Mouse (Mus musculus): ENCODE results near the gene Mesd. TPM values are rescaled to one million over a fixed set of nuclear protein-coding genes. Genes with fewer than 3 reads are reported as not detected.

The Mesd gene
- polyA plus RNA-seq, 1 experiment from 2014 or later = 104 TPM

GRCm38 (mm10) chr7:83868200-83868599 lies 16.1 kb upstream of the Mesd start:
- Histone ChIP-seq H3K9ac (replicated peaks; ENCODE audit: low read length) (no peak overlapping the region), H3K9me3 (replicated peaks; ENCODE audit: control insufficient read depth, low read length) (no peaks in the 10 kb centered on the region), H3K36me3 (replicated peaks; ENCODE audit: control insufficient read depth, insufficient read depth, low read depth, low read length) (no peaks in the 10 kb centered on the region), H3K4me1 (ENCODE audit: control insufficient read depth, insufficient read depth, low read length) (no peaks in the 10 kb centered on the region), H3K27me3 (ENCODE audit: control insufficient read depth, insufficient read depth, low read length) (no peaks in the 10 kb centered on the region), H3K4me3 (ENCODE audit: low read depth, low read length) (no peak overlapping the region), H3K4me2 (ENCODE audit: low read depth, low read length) (no peak overlapping the region), H3K27ac (replicated peaks; ENCODE audit: low read depth, low read length) (no peak overlapping the region)
- no peak for DNase-seq (ENCODE audit: low spot score)
- WGBS = 82% methylated on average over 3 of the region's 3 CpGs
- ATAC-seq (replicated peaks; ENCODE audit: insufficient number of reproducible peaks, low FRiP score, low TSS enrichment, low read depth) = no peak

- no peak for ATAC-seq (replicated peaks; ENCODE audit: insufficient number of reproducible peaks, low FRiP score, low TSS enrichment, low read depth)
These were observed 14.3 kb upstream of the Mesd start for GRCm38 (mm10) chr7:83869839-83870543.

GRCm38 (mm10) chr7:83877088-83877487 lies 7.2 kb upstream of the Mesd start:
- H3K4me3 ChIP-seq (ENCODE audit: low read depth, low read length) = no peak overlapping the region
- no peaks in the 10 kb centered on the region for H3K27me3 ChIP-seq (ENCODE audit: control insufficient read depth, insufficient read depth, low read length)
- H3K4me1 ChIP-seq (ENCODE audit: control insufficient read depth, insufficient read depth, low read length) = peaks cover 7% of the 10 kb centered on the region; the same call in 1 of the 2 replicates
- ATAC-seq (replicated peaks; ENCODE audit: insufficient number of reproducible peaks, low FRiP score, low TSS enrichment, low read depth) = no peak
- 73% methylated on average over 3 of the region's 3 CpGs for WGBS
- no peak overlapping the region for H3K4me2 ChIP-seq (ENCODE audit: low read depth, low read length)
- no peak for DNase-seq (ENCODE audit: low spot score)
- H3K9ac ChIP-seq (replicated peaks; ENCODE audit: low read length) = no peak overlapping the region
- H3K36me3 ChIP-seq (replicated peaks; ENCODE audit: control insufficient read depth, insufficient read depth, low read depth, low read length) = no peaks in the 10 kb centered on the region
- H3K9me3 ChIP-seq (replicated peaks; ENCODE audit: control insufficient read depth, low read length) = no peaks in the 10 kb centered on the region
- no peak overlapping the region for H3K27ac ChIP-seq (replicated peaks; ENCODE audit: low read depth, low read length)

More at GRCm38 (mm10) chr7:83869839-83870543, 14.3 kb upstream of the Mesd start:
- Histone ChIP-seq H3K36me3 (replicated peaks; ENCODE audit: control insufficient read depth, insufficient read depth, low read depth, low read length) (no peaks in the 10 kb centered on the region), H3K4me2 (ENCODE audit: low read depth, low read length) (no peak overlapping the region), H3K27ac (replicated peaks; ENCODE audit: low read depth, low read length) (no peak overlapping the region), H3K9ac (replicated peaks; ENCODE audit: low read length) (no peak overlapping the region), H3K4me1 (ENCODE audit: control insufficient read depth, insufficient read depth, low read length) (no peaks in the 10 kb centered on the region), H3K9me3 (replicated peaks; ENCODE audit: control insufficient read depth, low read length) (no peaks in the 10 kb centered on the region), H3K27me3 (ENCODE audit: control insufficient read depth, insufficient read depth, low read length) (no peaks in the 10 kb centered on the region), H3K4me3 (ENCODE audit: low read depth, low read length) (no peak overlapping the region)
- 38% methylated on average over 5 of the region's 5 CpGs for WGBS
- DNase-seq (ENCODE audit: low spot score) = no peak

GRCm38 (mm10) chr7:83878676-83879448 lies 5.4 kb upstream of the Mesd start:
- DNase-seq (ENCODE audit: low spot score) = peak; percentile 39
- H3K4me1 ChIP-seq (ENCODE audit: control insufficient read depth, insufficient read depth, low read length) = peaks cover 12% of the 10 kb centered on the region

GRCm38 (mm10) chr7:83882150-83882632 lies 2.1 kb upstream of the Mesd start:
- Histone ChIP-seq H3K27ac (replicated peaks; ENCODE audit: low read depth, low read length) (no peak overlapping the region), H3K9ac (replicated peaks; ENCODE audit: low read length) (peak overlapping the region; percentile 91), H3K4me1 (ENCODE audit: control insufficient read depth, insufficient read depth, low read length) (peaks cover 12% of the 10 kb centered on the region), H3K36me3 (replicated peaks; ENCODE audit: control insufficient read depth, insufficient read depth, low read depth, low read length) (no peaks in the 10 kb centered on the region), H3K9me3 (replicated peaks; ENCODE audit: control insufficient read depth, low read length) (no peaks in the 10 kb centered on the region), H3K4me2 (ENCODE audit: low read depth, low read length) (peak overlapping the region; percentile 88), H3K4me3 (ENCODE audit: low read depth, low read length) (peak overlapping the region; percentile 90), H3K27me3 (ENCODE audit: control insufficient read depth, insufficient read depth, low read length) (no peaks in the 10 kb centered on the region)
- DNase-seq (ENCODE audit: low spot score) (no peak), ATAC-seq (replicated peaks; ENCODE audit: insufficient number of reproducible peaks, low FRiP score, low TSS enrichment, low read depth) (no peak)
- WGBS = 83% methylated on average over 35 of the region's 35 CpGs

More at GRCm38 (mm10) chr7:83878676-83879448, 5.4 kb upstream of the Mesd start:
- WGBS = 10% methylated on average over 5 of the region's 5 CpGs
- Histone ChIP-seq H3K4me3 (ENCODE audit: low read depth, low read length) (no peak overlapping the region), H3K27me3 (ENCODE audit: control insufficient read depth, insufficient read depth, low read length) (no peaks in the 10 kb centered on the region), H3K36me3 (replicated peaks; ENCODE audit: control insufficient read depth, insufficient read depth, low read depth, low read length) (no peaks in the 10 kb centered on the region), H3K27ac (replicated peaks; ENCODE audit: low read depth, low read length) (no peak overlapping the region), H3K9me3 (replicated peaks; ENCODE audit: control insufficient read depth, low read length) (no peaks in the 10 kb centered on the region), H3K9ac (replicated peaks; ENCODE audit: low read length) (no peak overlapping the region), H3K4me2 (ENCODE audit: low read depth, low read length) (peak overlapping the region; percentile 13; the same call in 1 of the 2 replicates)
- no peak for ATAC-seq (replicated peaks; ENCODE audit: insufficient number of reproducible peaks, low FRiP score, low TSS enrichment, low read depth)

GRCm38 (mm10) chr7:83882633-83883275 lies 1.5 kb upstream of the Mesd start:
- ATAC-seq (replicated peaks; ENCODE audit: insufficient number of reproducible peaks, low FRiP score, low TSS enrichment, low read depth) = peak; percentile 12; the same call in 1 of the 2 replicates
- Histone ChIP-seq H3K27ac (replicated peaks; ENCODE audit: low read depth, low read length) (peak overlapping the region; percentile 94), H3K9ac (replicated peaks; ENCODE audit: low read length) (peak overlapping the region; percentile 91), H3K36me3 (replicated peaks; ENCODE audit: control insufficient read depth, insufficient read depth, low read depth, low read length) (no peaks in the 10 kb centered on the region), H3K9me3 (replicated peaks; ENCODE audit: control insufficient read depth, low read length) (no peaks in the 10 kb centered on the region), H3K4me3 (ENCODE audit: low read depth, low read length) (peak overlapping the region; percentile 90), H3K27me3 (ENCODE audit: control insufficient read depth, insufficient read depth, low read length) (no peaks in the 10 kb centered on the region), H3K4me1 (ENCODE audit: control insufficient read depth, insufficient read depth, low read length) (peaks cover 12% of the 10 kb centered on the region), H3K4me2 (ENCODE audit: low read depth, low read length) (peak overlapping the region; percentile 88)
- peak; percentile 52 for DNase-seq (ENCODE audit: low spot score)
- WGBS = 17% methylated on average over 56 of the region's 56 CpGs

GRCm38 (mm10) chr7:83883276-83884020 lies 818 bp upstream of the Mesd start:
- peak; percentile 51 for ATAC-seq (replicated peaks; ENCODE audit: insufficient number of reproducible peaks, low FRiP score, low TSS enrichment, low read depth)
- H3K4me3 ChIP-seq (ENCODE audit: low read depth, low read length) = peak overlapping the region; percentile 90
- H3K9ac ChIP-seq (replicated peaks; ENCODE audit: low read length) = peak overlapping the region; percentile 91
- H3K27me3 ChIP-seq (ENCODE audit: control insufficient read depth, insufficient read depth, low read length) = no peaks in the 10 kb centered on the region
- H3K36me3 ChIP-seq (replicated peaks; ENCODE audit: control insufficient read depth, insufficient read depth, low read depth, low read length) = no peaks in the 10 kb centered on the region
- peaks cover 11% of the 10 kb centered on the region for H3K4me1 ChIP-seq (ENCODE audit: control insufficient read depth, insufficient read depth, low read length)
- no peaks in the 10 kb centered on the region for H3K9me3 ChIP-seq (replicated peaks; ENCODE audit: control insufficient read depth, low read length)
- peak overlapping the region; percentile 88 for H3K4me2 ChIP-seq (ENCODE audit: low read depth, low read length)
- peak overlapping the region; percentile 94 for H3K27ac ChIP-seq (replicated peaks; ENCODE audit: low read depth, low read length)
- peak; percentile 74 for DNase-seq (ENCODE audit: low spot score)
- under 1% methylated on average over 85 of the region's 91 CpGs for WGBS
